Mouse (Mus musculus): Measurements from ENCODE around the gene Pds5b. TPM values are rescaled to one million over a fixed set of nuclear protein-coding genes. Genes with fewer than 3 reads are reported as not detected.
"Not testable (repeated sequence)": the region's sequence is repeated elsewhere in the genome, so short reads cannot be mapped to it uniquely, and the experiment has no call there.

Gene Pds5b
- total RNA-seq, 2 experiments from 2014 or later, result 20.8 to 23.0 TPM

GRCm38 (mm10) chr5:150711503-150711902 is 38.0 kb downstream of the Pds5b start:
- no peak for DNase-seq
- TF ChIP-seq CTCF (IDR thresholded peaks at IDR 0.05), result no peak

GRCm38 (mm10) chr5:150713431-150713830 is 39.9 kb downstream of the Pds5b start:
- intact Hi-C loops (cut with DNase I), result no loop called here
- no peak for TF ChIP-seq CTCF (IDR thresholded peaks at IDR 0.05)
- Histone ChIP-seq H3K4me3 (no peak overlapping the region), H3K27ac (no peak overlapping the region)
- no peak for DNase-seq

More at GRCm38 (mm10) chr5:150711503-150711902, 38.0 kb downstream of the Pds5b start:
- intact Hi-C loops (cut with DNase I), result no loop called here
- Histone ChIP-seq H3K27ac (no peak overlapping the region), H3K4me3 (no peak overlapping the region)

GRCm38 (mm10) chr5:150717775-150718174 is 44.2 kb downstream of the Pds5b start:
- no peak overlapping the region for H3K4me3 ChIP-seq
- peak overlapping the region; percentile 43; the same call in 1 of the 2 replicates for H3K27ac ChIP-seq
- TF ChIP-seq CTCF (IDR thresholded peaks at IDR 0.05), result peak; percentile 67
- peak; percentile 32 for DNase-seq
- intact Hi-C loops (cut with DNase I), result loop anchor here (5.0 kb wide), 1 partner anchor 45 kb away; the partner anchor contains the start of gene Pds5b

GRCm38 (mm10) chr5:150724641-150725040 is 51.1 kb downstream of the Pds5b start:
- H3K4me3 ChIP-seq, result no peak overlapping the region
- intact Hi-C loops (cut with DNase I), result no loop called here
- TF ChIP-seq CTCF (IDR thresholded peaks at IDR 0.05), result no peak

GRCm38 (mm10) chr5:150737028-150737427 is 63.5 kb downstream of the Pds5b start:
- DNase-seq; intact Hi-C loops (cut with DNase I); H3K4me3 ChIP-seq; H3K27ac ChIP-seq: not testable (repeated sequence)

More at GRCm38 (mm10) chr5:150724641-150725040, 51.1 kb downstream of the Pds5b start:
- H3K27ac ChIP-seq, result no peak overlapping the region
- no peak for DNase-seq

- no peak overlapping the region for H3K4me3 ChIP-seq
- no peak for TF ChIP-seq CTCF (IDR thresholded peaks at IDR 0.05)
- intact Hi-C loops (cut with DNase I), result no loop called here
- DNase-seq, result no peak
- H3K27ac ChIP-seq, result no peak overlapping the region
Observed at GRCm38 (mm10) chr5:150739311-150739710, 65.8 kb downstream of the Pds5b start.

- H3K4me3 ChIP-seq, result no peak overlapping the region
- no peak for TF ChIP-seq CTCF (IDR thresholded peaks at IDR 0.05)
- no peak overlapping the region for H3K27ac ChIP-seq
- intact Hi-C loops (cut with DNase I), result no loop called here
- DNase-seq, result no peak
Observed at GRCm38 (mm10) chr5:150740597-150740996, 67.1 kb downstream of the Pds5b start.

- intact Hi-C loops (cut with DNase I), result no loop called here
- Histone ChIP-seq H3K27ac (no peak overlapping the region), H3K4me3 (no peak overlapping the region)
- TF ChIP-seq CTCF (IDR thresholded peaks at IDR 0.05), result no peak
- DNase-seq, result no peak
Observed at GRCm38 (mm10) chr5:150756623-150757022, 83.1 kb downstream of the Pds5b start.

GRCm38 (mm10) chr5:150772403-150772802 is 98.9 kb downstream of the Pds5b start:
- Histone ChIP-seq H3K4me3 (no peak overlapping the region), H3K27ac (no peak overlapping the region)
- no peak for TF ChIP-seq CTCF (IDR thresholded peaks at IDR 0.05)
- no peak for DNase-seq
- intact Hi-C loops (cut with DNase I), result no loop called here

- Histone ChIP-seq H3K4me3 (no peak overlapping the region), H3K27ac (no peak overlapping the region)
- DNase-seq, result no peak
- intact Hi-C loops (cut with DNase I), result no loop called here
- TF ChIP-seq CTCF (IDR thresholded peaks at IDR 0.05), result no peak
Observed at GRCm38 (mm10) chr5:150773083-150773482, 99.5 kb downstream of the Pds5b start.

- DNase-seq, result no peak
- H3K27ac ChIP-seq, result no peak overlapping the region
- no peak for TF ChIP-seq CTCF (IDR thresholded peaks at IDR 0.05)
- intact Hi-C loops (cut with DNase I), result no loop called here
- no peak overlapping the region for H3K4me3 ChIP-seq
Observed at GRCm38 (mm10) chr5:150788261-150788660, 114.7 kb downstream of the Pds5b start.

GRCm38 (mm10) chr5:150789039-150789438 is 115.5 kb downstream of the Pds5b start:
- DNase-seq, result no peak
- Histone ChIP-seq H3K4me3 (no peak overlapping the region), H3K27ac (no peak overlapping the region)
- intact Hi-C loops (cut with DNase I), result no loop called here
- no peak for TF ChIP-seq CTCF (IDR thresholded peaks at IDR 0.05)

- Histone ChIP-seq H3K4me3 (no peak overlapping the region), H3K27ac (no peak overlapping the region)
- intact Hi-C loops (cut with DNase I), result no loop called here
- TF ChIP-seq CTCF (IDR thresholded peaks at IDR 0.05), result no peak
- DNase-seq, result no peak
Observed at GRCm38 (mm10) chr5:150794181-150794580, 120.6 kb downstream of the Pds5b start.

- Histone ChIP-seq H3K4me3 (no peak overlapping the region), H3K27ac (no peak overlapping the region)
- DNase-seq, result no peak
- TF ChIP-seq CTCF (IDR thresholded peaks at IDR 0.05), result no peak
- intact Hi-C loops (cut with DNase I), result no loop called here
Observed at GRCm38 (mm10) chr5:150800056-150800455, 126.5 kb downstream of the Pds5b start.

Data from gastrocnemius, adult 2 months (tissue).